Mouse (Mus musculus): ENCODE results near the gene Ndufa4l2.

GRCm38 (mm10) chr10:127531548-127531947, 16.8 kb downstream of the Ndufa4l2 start:
- no peak for TF ChIP-seq CTCF (IDR thresholded peaks at IDR 0.05; ENCODE audit: borderline replicate concordance, insufficient read depth, low read depth, low read length)
- no peak for TF ChIP-seq POLR2A (IDR thresholded peaks at IDR 0.05; ENCODE audit: borderline replicate concordance, insufficient read depth, low read length)
